Mouse (Mus musculus): ENCODE results near the gene Usf2.
"Not testable (repeated sequence)": the region's sequence is repeated elsewhere in the genome, so short reads cannot be mapped to it uniquely, and the experiment has no call there.

Gene Usf2

GRCm38 (mm10) chr7:30935422-30936099, 21.0 kb downstream of the Usf2 start:
- in situ Hi-C loops (cut with MboI; ENCODE audit: low pct_unique_long_range_greater_than_20kb in 1 of 2, low sequenced_read_pairs in 2 of 2, unreplicated experiment in 1 of 2), result not testable (repeated sequence)

GRCm38 (mm10) chr7:30924581-30924980, 32.0 kb downstream of the Usf2 start, which contains the start of gene Hamp2:
Gene Hamp2, minus strand, starts transcription at chr7:30924681.
- in situ Hi-C loops (cut with MboI; ENCODE audit: low pct_unique_long_range_greater_than_20kb in 1 of 2, low sequenced_read_pairs in 2 of 2, unreplicated experiment in 1 of 2), result not testable (repeated sequence)

GRCm38 (mm10) chr7:30924071-30924470, 32.5 kb downstream of the Usf2 start:
- in situ Hi-C loops (cut with MboI; ENCODE audit: low pct_unique_long_range_greater_than_20kb in 1 of 2, low sequenced_read_pairs in 2 of 2, unreplicated experiment in 1 of 2), result no loop called here

- in situ Hi-C loops (cut with MboI; ENCODE audit: low pct_unique_long_range_greater_than_20kb in 1 of 2, low sequenced_read_pairs in 2 of 2, unreplicated experiment in 1 of 2), result not testable (repeated sequence)
Observed at GRCm38 (mm10) chr7:30922490-30922889, 34.1 kb downstream of the Usf2 start.

GRCm38 (mm10) chr7:30920217-30920616, 36.4 kb downstream of the Usf2 start:
- in situ Hi-C loops (cut with MboI; ENCODE audit: low pct_unique_long_range_greater_than_20kb in 1 of 2, low sequenced_read_pairs in 2 of 2, unreplicated experiment in 1 of 2), result no loop called here

- in situ Hi-C loops (cut with MboI; ENCODE audit: low pct_unique_long_range_greater_than_20kb in 1 of 2, low sequenced_read_pairs in 2 of 2, unreplicated experiment in 1 of 2), result no loop called here
Observed at GRCm38 (mm10) chr7:30917219-30917618, 39.4 kb downstream of the Usf2 start.

- in situ Hi-C loops (cut with MboI; ENCODE audit: low pct_unique_long_range_greater_than_20kb in 1 of 2, low sequenced_read_pairs in 2 of 2, unreplicated experiment in 1 of 2), result no loop called here
Observed at GRCm38 (mm10) chr7:30916713-30917112, 39.9 kb downstream of the Usf2 start.

- in situ Hi-C loops (cut with MboI; ENCODE audit: low pct_unique_long_range_greater_than_20kb in 1 of 2, low sequenced_read_pairs in 2 of 2, unreplicated experiment in 1 of 2), result no loop called here
Observed at GRCm38 (mm10) chr7:30914732-30915131, 41.9 kb downstream of the Usf2 start, which contains the start of gene Mag. Gene Mag, minus strand, starts transcription at chr7:30914873.

- in situ Hi-C loops (cut with MboI; ENCODE audit: low pct_unique_long_range_greater_than_20kb in 1 of 2, low sequenced_read_pairs in 2 of 2, unreplicated experiment in 1 of 2), result no loop called here
Observed at GRCm38 (mm10) chr7:30909773-30910172, 46.8 kb downstream of the Usf2 start.

- in situ Hi-C loops (cut with MboI; ENCODE audit: low pct_unique_long_range_greater_than_20kb in 1 of 2, low sequenced_read_pairs in 2 of 2, unreplicated experiment in 1 of 2), result no loop called here
Observed at GRCm38 (mm10) chr7:30908992-30909431, 47.6 kb downstream of the Usf2 start.

- in situ Hi-C loops (cut with MboI; ENCODE audit: low pct_unique_long_range_greater_than_20kb in 1 of 2, low sequenced_read_pairs in 2 of 2, unreplicated experiment in 1 of 2), result no loop called here
Observed at GRCm38 (mm10) chr7:30908277-30908991, 48.2 kb downstream of the Usf2 start.

GRCm38 (mm10) chr7:30904042-30904441, 52.6 kb downstream of the Usf2 start:
- in situ Hi-C loops (cut with MboI; ENCODE audit: low pct_unique_long_range_greater_than_20kb in 1 of 2, low sequenced_read_pairs in 2 of 2, unreplicated experiment in 1 of 2), result no loop called here
